Mouse (Mus musculus): ENCODE data around the gene Slc2a9.
A peak's percentile ranks its signal among the peaks of the same experiment; 100 is the strongest.

Slc2a9 gene

GRCm38 (mm10) chr5:38372369-38372768 lies 130.6 kb downstream of the Slc2a9 start:
- DNase-seq (ENCODE audit: low spot score): no peak

DNA sequence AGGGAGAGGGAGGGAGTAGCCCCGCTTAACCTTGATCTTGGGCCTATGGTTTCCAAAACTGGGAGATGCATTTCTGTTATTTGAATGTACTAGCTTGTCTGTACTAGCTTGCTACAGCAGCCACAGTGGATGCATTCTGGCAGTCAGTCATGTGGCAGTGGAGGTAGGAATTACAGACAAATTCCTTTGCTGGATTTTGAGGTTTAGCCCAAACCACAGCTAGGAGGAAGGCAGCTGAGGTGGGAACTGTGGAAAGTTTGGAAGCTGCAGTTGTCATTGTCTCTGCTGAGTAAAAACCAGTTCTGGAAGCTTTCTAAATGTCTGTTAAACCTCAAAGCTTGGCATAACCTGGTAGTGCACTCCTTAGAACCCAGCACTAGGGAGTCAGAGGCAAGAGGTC lies 131.6 kb downstream of the Slc2a9 start:
- DNase-seq (ENCODE audit: low spot score): no peak

- DNase-seq (ENCODE audit: low spot score): no peak
These were observed 136.1 kb downstream of the Slc2a9 start for GRCm38 (mm10) chr5:38366650-38367470.

GRCm38 (mm10) chr5:38365521-38365920 lies 137.4 kb downstream of the Slc2a9 start:
- DNase-seq (ENCODE audit: low spot score): no peak

- DNase-seq (ENCODE audit: low spot score): no peak
These were observed 138.5 kb downstream of the Slc2a9 start for GRCm38 (mm10) chr5:38364396-38364795.

- no peak for DNase-seq (ENCODE audit: low spot score)
These were observed 143.2 kb downstream of the Slc2a9 start for GRCm38 (mm10) chr5:38359716-38360115.

DNA sequence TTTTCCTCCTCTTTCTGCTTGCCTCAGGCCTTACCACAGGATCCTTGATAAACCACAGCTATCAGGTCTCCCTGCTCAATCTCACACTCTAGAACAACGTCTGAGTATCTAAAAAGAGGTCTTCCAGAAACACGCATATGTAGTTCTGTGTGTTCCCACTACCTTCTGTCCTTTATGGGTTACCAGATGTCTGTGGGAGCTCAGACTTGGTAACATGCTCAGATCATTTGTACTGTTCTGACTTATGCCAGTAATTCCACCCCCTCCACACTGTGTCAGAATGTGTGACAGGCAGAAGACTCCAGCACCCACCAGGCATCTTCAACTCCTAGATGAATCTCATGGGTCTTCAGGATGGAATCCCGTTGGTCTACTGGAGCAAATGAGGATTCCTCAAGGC lies 146.0 kb downstream of the Slc2a9 start:
- no peak for DNase-seq (ENCODE audit: low spot score)

DNA sequence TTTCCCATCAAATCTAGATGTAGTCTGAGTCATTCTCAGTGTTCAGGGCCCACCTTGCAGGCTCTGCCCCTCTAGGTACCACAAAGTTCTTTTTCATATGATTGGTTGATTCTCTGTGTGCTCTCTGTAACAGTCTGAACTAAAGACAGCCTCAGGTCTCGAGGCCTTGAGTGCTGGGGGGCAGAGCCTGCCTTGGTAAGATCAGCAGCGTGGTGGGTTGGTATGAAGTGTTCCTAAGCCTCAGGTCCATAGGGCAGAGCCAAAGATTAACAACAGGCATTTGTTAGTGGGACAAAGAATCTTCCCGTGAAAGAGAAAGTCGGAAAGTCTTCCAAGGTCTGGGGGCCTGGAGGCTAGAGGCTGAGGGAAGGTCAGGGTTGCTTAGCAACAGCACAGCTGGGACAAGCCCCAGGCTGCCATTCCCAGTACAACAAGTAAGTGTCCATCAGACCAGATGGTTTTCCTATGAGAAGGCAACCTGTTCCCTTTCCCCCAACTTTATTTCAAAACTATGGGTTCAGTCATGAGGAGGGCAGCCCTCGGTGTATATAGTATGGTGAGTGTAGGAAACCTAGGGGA lies 152.5 kb downstream of the Slc2a9 start:
- DNase-seq (ENCODE audit: low spot score): no peak

DNA sequence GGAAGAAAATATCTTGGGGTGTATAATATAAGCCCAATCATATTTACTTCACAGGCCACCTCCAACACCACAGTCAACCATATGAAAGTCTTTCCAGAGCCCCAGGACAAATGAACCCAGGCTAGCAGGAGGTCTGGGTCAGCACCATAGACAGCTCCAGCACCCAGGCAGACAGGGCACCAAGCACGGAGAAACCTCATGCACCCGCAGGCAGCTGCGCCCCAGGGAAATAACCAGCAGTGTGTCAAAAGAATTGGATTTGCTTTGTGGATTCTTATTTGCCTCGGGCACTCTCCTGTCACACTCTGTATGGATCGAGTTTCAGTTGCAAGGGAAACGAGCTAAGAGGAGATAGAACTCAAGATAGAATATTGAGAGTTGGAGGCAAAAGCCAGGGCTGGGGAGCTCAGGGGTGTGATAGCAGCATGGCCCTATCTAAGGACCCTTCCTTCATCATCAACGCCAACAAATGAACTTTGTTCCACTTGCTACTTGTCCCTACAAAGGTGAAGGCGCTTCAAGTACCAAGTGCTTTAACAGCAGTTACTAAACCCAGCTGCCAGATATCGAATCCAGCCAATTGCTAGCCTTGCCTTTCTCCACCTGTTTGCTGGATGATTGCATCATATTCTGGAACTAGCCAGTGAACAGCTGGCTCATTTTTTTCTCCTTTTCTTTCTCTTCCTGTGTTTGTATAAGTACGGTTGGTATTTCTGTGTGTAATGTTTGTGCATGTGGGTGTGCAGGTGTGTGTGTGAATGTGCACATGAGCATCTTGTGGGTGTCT lies 156.1 kb downstream of the Slc2a9 start:
- peak; percentile 7 for DNase-seq (ENCODE audit: low spot score)

DNA sequence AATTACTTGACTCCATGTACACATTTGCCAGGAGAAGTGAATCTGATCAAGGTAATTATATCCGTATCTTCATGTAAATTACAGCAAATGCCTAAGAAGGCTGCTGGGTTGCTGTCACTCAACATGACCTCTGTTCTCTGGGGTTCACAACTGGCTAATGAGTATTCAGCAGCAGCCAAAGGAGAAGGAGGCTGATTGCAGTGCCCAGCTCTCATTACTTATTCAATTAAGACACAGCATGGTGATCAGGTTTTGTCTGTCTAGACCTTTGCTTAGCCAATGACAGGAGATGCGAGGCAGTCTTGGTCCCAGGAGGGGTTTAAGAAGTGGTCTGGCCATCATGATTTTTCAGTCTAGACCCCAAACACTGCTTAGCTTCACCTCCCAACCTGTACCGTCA lies 159.8 kb downstream of the Slc2a9 start:
- DNase-seq (ENCODE audit: low spot score): no peak

DNA sequence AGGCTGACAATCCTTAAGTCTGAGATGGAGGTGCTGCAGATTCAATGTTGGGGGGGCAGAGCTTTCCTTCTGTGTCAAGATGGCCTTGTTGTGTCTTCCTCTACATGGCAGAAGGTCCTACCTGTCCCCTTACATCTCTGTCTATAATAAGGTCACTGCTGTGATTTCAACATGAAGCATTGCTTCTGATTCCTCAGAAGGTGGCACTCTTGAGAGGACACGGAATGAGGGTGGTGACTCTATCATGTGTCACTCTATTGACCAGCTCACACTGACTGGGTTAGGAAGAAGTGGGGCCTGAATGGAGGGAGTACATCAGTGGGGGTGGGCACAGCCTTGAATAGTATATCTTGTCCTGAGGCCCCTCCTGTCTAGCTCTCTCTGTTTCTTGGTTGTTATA lies 168.4 kb downstream of the Slc2a9 start:
- no peak for DNase-seq (ENCODE audit: low spot score)

DNA sequence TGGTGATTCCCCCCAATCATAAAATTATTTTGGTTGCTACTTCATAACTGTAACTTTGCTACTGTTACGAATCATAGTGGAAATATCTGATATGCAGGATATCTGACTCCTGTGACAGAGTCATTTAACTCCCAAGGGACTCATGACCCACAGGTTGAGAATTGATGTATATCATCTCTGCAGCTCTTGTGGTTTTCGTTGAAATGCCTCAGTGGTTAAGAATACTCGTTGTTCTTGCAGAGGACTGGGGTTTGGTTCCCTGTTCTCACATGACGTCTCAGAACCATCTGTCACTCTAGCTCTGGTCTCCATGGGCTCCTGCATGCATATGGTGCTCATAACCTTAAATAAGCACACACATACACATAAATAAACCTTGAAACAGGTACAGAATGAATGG lies 169.6 kb downstream of the Slc2a9 start:
- DNase-seq (ENCODE audit: low spot score): no peak

GRCm38 (mm10) chr5:38318966-38319786 lies 183.8 kb downstream of the Slc2a9 start, which contains the start of gene Drd5:
Gene Drd5 (plus strand): TSS chr5:38319367.
- DNase-seq (ENCODE audit: low spot score): no peak

- DNase-seq (ENCODE audit: low spot score): no peak
These were observed 193.1 kb downstream of the Slc2a9 start for GRCm38 (mm10) chr5:38309795-38310194.

- DNase-seq (ENCODE audit: low spot score): peak; percentile 39
These were observed 194.1 kb downstream of the Slc2a9 start for GRCm38 (mm10) chr5:38308873-38309272.

- peak; percentile 80 for DNase-seq (ENCODE audit: low spot score)
These were observed 195.5 kb downstream of the Slc2a9 start for GRCm38 (mm10) chr5:38307255-38308101.

- DNase-seq (ENCODE audit: low spot score): no peak
These were observed 197.7 kb downstream of the Slc2a9 start for GRCm38 (mm10) chr5:38305241-38305640.

DNA sequence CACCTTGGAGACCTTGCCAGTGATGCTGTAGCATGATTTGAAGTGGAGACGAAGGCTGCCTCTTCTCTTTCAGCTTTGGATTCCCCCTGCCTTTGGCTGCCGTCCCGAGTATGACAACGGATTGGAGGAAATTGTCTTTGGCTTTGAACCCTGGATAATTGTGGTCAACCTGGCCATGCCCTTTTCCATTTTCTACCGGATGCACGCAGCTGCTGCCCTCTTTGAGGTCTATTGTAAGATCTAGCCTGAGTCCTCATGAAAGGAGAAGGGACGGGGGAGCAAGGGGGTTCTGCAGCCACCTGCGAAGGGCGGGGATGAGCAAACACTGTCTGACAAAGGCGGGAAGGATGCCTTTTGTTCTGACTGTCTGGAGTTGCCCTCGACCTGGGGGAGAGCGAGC lies 200.3 kb downstream of the Slc2a9 start:
- DNase-seq (ENCODE audit: low spot score): no peak

GRCm38 (mm10) chr5:38301761-38302411 lies 201.1 kb downstream of the Slc2a9 start:
- DNase-seq (ENCODE audit: low spot score): no peak
